Mouse (Mus musculus): ENCODE data around the gene Sirpa. TPM values are rescaled to one million over a fixed set of nuclear protein-coding genes. Genes with fewer than 3 reads are reported as not detected.

The Sirpa gene
- total RNA-seq, 1 experiment: 6.5 TPM

GRCm38 (mm10) chr2:129546772-129547171 is 45.9 kb upstream of the Sirpa start:
- TF ChIP-seq ZNF384 (IDR thresholded peaks at IDR 0.05; ENCODE audit: low read depth, low read length) (no peak), CHD2 (IDR thresholded peaks at IDR 0.05; ENCODE audit: low read depth, low read length) (no peak), HCFC1 (IDR thresholded peaks at IDR 0.05; ENCODE audit: borderline replicate concordance, insufficient read depth, low read length) (no peak), MAFK (IDR thresholded peaks at IDR 0.05; ENCODE audit: insufficient read depth, low read depth, low read length) (no peak), ZC3H11A (IDR thresholded peaks at IDR 0.05; ENCODE audit: borderline replicate concordance, low read depth, low read length) (no peak)
- Histone ChIP-seq H3K9me3 (ENCODE audit: control insufficient read depth, insufficient read depth, low read depth, low read length) (no peaks in the 10 kb centered on the region), H3K4me1 (ENCODE audit: control insufficient read depth in 2 of 2, insufficient read depth in 2 of 2, low read length in 2 of 2, poor library complexity in 1 of 2) (no peaks in the 10 kb centered on the region), H3K9ac (ENCODE audit: insufficient read depth, low read depth, low read length, poor library complexity, severe bottlenecking) (no peak overlapping the region), H3K4me3 (ENCODE audit: insufficient read depth in 1 of 2, low read depth in 1 of 2, low read length in 2 of 2, poor library complexity in 1 of 2, severe bottlenecking in 1 of 2) (no peak overlapping the region), H3K27ac (ENCODE audit: insufficient read depth, low read depth, low read length, poor library complexity, severe bottlenecking) (no peak overlapping the region), H3K36me3 (ENCODE audit: control insufficient read depth, insufficient read depth, low read length, poor library complexity, severe bottlenecking) (no peaks in the 10 kb centered on the region)
- DNase-seq (ENCODE audit: low read depth, low spot score): no peak
- in situ Hi-C loops (cut with MboI; ENCODE audit: low sequenced_read_pairs in 2 of 2, unreplicated experiment in 2 of 2): no loop called here

GRCm38 (mm10) chr2:129549537-129550135 is 43.0 kb upstream of the Sirpa start:
- H3K9ac ChIP-seq (ENCODE audit: insufficient read depth, low read depth, low read length, poor library complexity, severe bottlenecking): no peak overlapping the region
- no peak overlapping the region for H3K27ac ChIP-seq (ENCODE audit: insufficient read depth, low read depth, low read length, poor library complexity, severe bottlenecking)
- no peaks in the 10 kb centered on the region for H3K4me1 ChIP-seq (ENCODE audit: control insufficient read depth in 2 of 2, insufficient read depth in 2 of 2, low read length in 2 of 2, poor library complexity in 1 of 2)
- no peak for DNase-seq (ENCODE audit: low read depth, low spot score)
- TF ChIP-seq HCFC1 (IDR thresholded peaks at IDR 0.05; ENCODE audit: borderline replicate concordance, insufficient read depth, low read length) (no peak), CHD2 (IDR thresholded peaks at IDR 0.05; ENCODE audit: low read depth, low read length) (no peak), ZNF384 (IDR thresholded peaks at IDR 0.05; ENCODE audit: low read depth, low read length) (no peak), ZC3H11A (IDR thresholded peaks at IDR 0.05; ENCODE audit: borderline replicate concordance, low read depth, low read length) (no peak), MAFK (IDR thresholded peaks at IDR 0.05; ENCODE audit: insufficient read depth, low read depth, low read length) (no peak)
- no peak overlapping the region for H3K4me3 ChIP-seq (ENCODE audit: insufficient read depth in 1 of 2, low read depth in 1 of 2, low read length in 2 of 2, poor library complexity in 1 of 2, severe bottlenecking in 1 of 2)
- H3K9me3 ChIP-seq (ENCODE audit: control insufficient read depth, insufficient read depth, low read depth, low read length): no peaks in the 10 kb centered on the region
- no peaks in the 10 kb centered on the region for H3K36me3 ChIP-seq (ENCODE audit: control insufficient read depth, insufficient read depth, low read length, poor library complexity, severe bottlenecking)
- in situ Hi-C loops (cut with MboI; ENCODE audit: low sequenced_read_pairs in 2 of 2, unreplicated experiment in 2 of 2): no loop called here

DNA sequence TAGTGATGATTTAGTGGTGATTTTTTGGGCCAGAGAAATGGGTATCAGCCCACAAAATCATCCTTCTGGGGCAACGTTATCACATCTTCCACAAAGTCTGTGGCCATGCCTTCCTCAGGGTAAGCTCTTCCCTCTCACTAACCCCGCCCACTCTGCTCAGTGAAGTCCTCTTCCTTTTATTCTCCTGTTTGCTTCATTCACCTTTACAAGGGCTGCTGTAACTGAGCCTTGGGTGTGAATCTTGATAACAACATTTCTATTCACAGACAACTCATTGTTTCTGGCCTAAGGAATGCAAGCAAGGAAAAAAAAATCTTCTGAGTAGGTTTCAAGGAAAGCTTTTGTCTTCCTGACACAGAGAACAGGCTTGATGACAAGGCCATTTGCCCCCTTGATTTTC is 41.9 kb upstream of the Sirpa start:
- TF ChIP-seq HCFC1 (IDR thresholded peaks at IDR 0.05; ENCODE audit: borderline replicate concordance, insufficient read depth, low read length) (no peak), ZC3H11A (IDR thresholded peaks at IDR 0.05; ENCODE audit: borderline replicate concordance, low read depth, low read length) (no peak), MAFK (IDR thresholded peaks at IDR 0.05; ENCODE audit: insufficient read depth, low read depth, low read length) (no peak), ZNF384 (IDR thresholded peaks at IDR 0.05; ENCODE audit: low read depth, low read length) (no peak), CHD2 (IDR thresholded peaks at IDR 0.05; ENCODE audit: low read depth, low read length) (no peak)
- peak; percentile 16 for DNase-seq (ENCODE audit: low read depth, low spot score)
- Histone ChIP-seq H3K36me3 (ENCODE audit: control insufficient read depth, insufficient read depth, low read length, poor library complexity, severe bottlenecking) (no peaks in the 10 kb centered on the region), H3K9ac (ENCODE audit: insufficient read depth, low read depth, low read length, poor library complexity, severe bottlenecking) (no peak overlapping the region), H3K9me3 (ENCODE audit: control insufficient read depth, insufficient read depth, low read depth, low read length) (no peaks in the 10 kb centered on the region), H3K4me3 (ENCODE audit: insufficient read depth in 1 of 2, low read depth in 1 of 2, low read length in 2 of 2, poor library complexity in 1 of 2, severe bottlenecking in 1 of 2) (no peak overlapping the region), H3K27ac (ENCODE audit: insufficient read depth, low read depth, low read length, poor library complexity, severe bottlenecking) (no peak overlapping the region), H3K4me1 (ENCODE audit: control insufficient read depth in 2 of 2, insufficient read depth in 2 of 2, low read length in 2 of 2, poor library complexity in 1 of 2) (no peaks in the 10 kb centered on the region)
- in situ Hi-C loops (cut with MboI; ENCODE audit: low sequenced_read_pairs in 2 of 2, unreplicated experiment in 2 of 2): no loop called here

- TF ChIP-seq ZC3H11A (IDR thresholded peaks at IDR 0.05; ENCODE audit: borderline replicate concordance, low read depth, low read length) (no peak), ZNF384 (IDR thresholded peaks at IDR 0.05; ENCODE audit: low read depth, low read length) (no peak), HCFC1 (IDR thresholded peaks at IDR 0.05; ENCODE audit: borderline replicate concordance, insufficient read depth, low read length) (no peak), CHD2 (IDR thresholded peaks at IDR 0.05; ENCODE audit: low read depth, low read length) (no peak), MAFK (IDR thresholded peaks at IDR 0.05; ENCODE audit: insufficient read depth, low read depth, low read length) (no peak)
- Histone ChIP-seq H3K9ac (ENCODE audit: insufficient read depth, low read depth, low read length, poor library complexity, severe bottlenecking) (no peak overlapping the region), H3K27ac (ENCODE audit: insufficient read depth, low read depth, low read length, poor library complexity, severe bottlenecking) (no peak overlapping the region), H3K9me3 (ENCODE audit: control insufficient read depth, insufficient read depth, low read depth, low read length) (no peaks in the 10 kb centered on the region), H3K36me3 (ENCODE audit: control insufficient read depth, insufficient read depth, low read length, poor library complexity, severe bottlenecking) (no peaks in the 10 kb centered on the region), H3K4me1 (ENCODE audit: control insufficient read depth in 2 of 2, insufficient read depth in 2 of 2, low read length in 2 of 2, poor library complexity in 1 of 2) (no peaks in the 10 kb centered on the region), H3K4me3 (ENCODE audit: insufficient read depth in 1 of 2, low read depth in 1 of 2, low read length in 2 of 2, poor library complexity in 1 of 2, severe bottlenecking in 1 of 2) (no peak overlapping the region)
- in situ Hi-C loops (cut with MboI; ENCODE audit: low sequenced_read_pairs in 2 of 2, unreplicated experiment in 2 of 2): no loop called here
- DNase-seq (ENCODE audit: low read depth, low spot score): no peak
Measured at GRCm38 (mm10) chr2:129556081-129556480, 36.6 kb upstream of the Sirpa start.

All from ES-E14 (cell line).